Mouse (Mus musculus) activated CD4-positive, CD25-positive, alpha-beta regulatory T cell, adult 4 months (primary cell): ENCODE data around the gene Nol9. TPM values are rescaled to one million over a fixed set of nuclear protein-coding genes. Genes with fewer than 3 reads are reported as not detected.

Experiments used
- ATAC-seq: one replicate; pipeline ENCODE4 v1.8.0; 2017
- polyA plus RNA-seq, 2 experiments: library from polyadenylated mRNA; unstranded; fragments of 100-300 nt; shearing (Covaris generic); gene quantifications; one replicate each; pipeline ENCODE4 v1.2.1; 2017

Nol9 gene
- polyA plus RNA-seq: 10 to 100 TPM; 11.3 to 14.6 TPM

GRCm38 (mm10) chr4:152038985-152039830, at the start of gene Nol9:
Gene Nol9 (plus strand): TSS chr4:152039321.
- peak; percentile 91 for ATAC-seq

GRCm38 (mm10) chr4:151992091-151992490, 47.0 kb upstream of the Nol9 start:
- ATAC-seq: no peak

GRCm38 (mm10) chr4:151993035-151993434, 46.1 kb upstream of the Nol9 start:
- no peak for ATAC-seq

GRCm38 (mm10) chr4:151994228-151995171, 44.6 kb upstream of the Nol9 start:
- ATAC-seq: no peak

- ATAC-seq: no peak
Observed at GRCm38 (mm10) chr4:151995371-151996172, 43.5 kb upstream of the Nol9 start.

GRCm38 (mm10) chr4:151996173-151996950, 42.8 kb upstream of the Nol9 start, which contains the start of gene Phf13:
Gene Phf13 (minus strand): TSS chr4:151996258.
- peak; percentile 93 for ATAC-seq

GRCm38 (mm10) chr4:151996951-151997222, 42.2 kb upstream of the Nol9 start:
- ATAC-seq: no peak

- ATAC-seq: no peak
Observed at GRCm38 (mm10) chr4:151997701-151998100, 41.4 kb upstream of the Nol9 start.

GRCm38 (mm10) chr4:151999481-151999880, 39.6 kb upstream of the Nol9 start:
- no peak for ATAC-seq

GRCm38 (mm10) chr4:152000906-152001305, 38.2 kb upstream of the Nol9 start:
- no peak for ATAC-seq

- no peak for ATAC-seq
Observed at GRCm38 (mm10) chr4:152001335-152001734, 37.8 kb upstream of the Nol9 start.

- no peak for ATAC-seq
Observed at GRCm38 (mm10) chr4:152002063-152002462, 37.1 kb upstream of the Nol9 start.

- ATAC-seq: no peak
Observed at GRCm38 (mm10) chr4:152006137-152006536, 33.0 kb upstream of the Nol9 start.

- no peak for ATAC-seq
Observed at GRCm38 (mm10) chr4:152006812-152007211, 32.3 kb upstream of the Nol9 start.

GRCm38 (mm10) chr4:152007481-152008147, 31.5 kb upstream of the Nol9 start:
- no peak for ATAC-seq

- no peak for ATAC-seq
Observed at GRCm38 (mm10) chr4:152008148-152008500, 31.0 kb upstream of the Nol9 start.

- peak; percentile 86 for ATAC-seq
Observed at GRCm38 (mm10) chr4:152008622-152009075, 30.5 kb upstream of the Nol9 start, which contains the start of gene Klhl21. Gene Klhl21 (plus strand): TSS chr4:152008803.

GRCm38 (mm10) chr4:152009076-152010051, 29.8 kb upstream of the Nol9 start:
- peak; percentile 62 for ATAC-seq

GRCm38 (mm10) chr4:152010091-152010706, 28.9 kb upstream of the Nol9 start:
- no peak for ATAC-seq
